ENCODE assay signal across 8 mouse cellular contexts in the genomic region with DNA sequence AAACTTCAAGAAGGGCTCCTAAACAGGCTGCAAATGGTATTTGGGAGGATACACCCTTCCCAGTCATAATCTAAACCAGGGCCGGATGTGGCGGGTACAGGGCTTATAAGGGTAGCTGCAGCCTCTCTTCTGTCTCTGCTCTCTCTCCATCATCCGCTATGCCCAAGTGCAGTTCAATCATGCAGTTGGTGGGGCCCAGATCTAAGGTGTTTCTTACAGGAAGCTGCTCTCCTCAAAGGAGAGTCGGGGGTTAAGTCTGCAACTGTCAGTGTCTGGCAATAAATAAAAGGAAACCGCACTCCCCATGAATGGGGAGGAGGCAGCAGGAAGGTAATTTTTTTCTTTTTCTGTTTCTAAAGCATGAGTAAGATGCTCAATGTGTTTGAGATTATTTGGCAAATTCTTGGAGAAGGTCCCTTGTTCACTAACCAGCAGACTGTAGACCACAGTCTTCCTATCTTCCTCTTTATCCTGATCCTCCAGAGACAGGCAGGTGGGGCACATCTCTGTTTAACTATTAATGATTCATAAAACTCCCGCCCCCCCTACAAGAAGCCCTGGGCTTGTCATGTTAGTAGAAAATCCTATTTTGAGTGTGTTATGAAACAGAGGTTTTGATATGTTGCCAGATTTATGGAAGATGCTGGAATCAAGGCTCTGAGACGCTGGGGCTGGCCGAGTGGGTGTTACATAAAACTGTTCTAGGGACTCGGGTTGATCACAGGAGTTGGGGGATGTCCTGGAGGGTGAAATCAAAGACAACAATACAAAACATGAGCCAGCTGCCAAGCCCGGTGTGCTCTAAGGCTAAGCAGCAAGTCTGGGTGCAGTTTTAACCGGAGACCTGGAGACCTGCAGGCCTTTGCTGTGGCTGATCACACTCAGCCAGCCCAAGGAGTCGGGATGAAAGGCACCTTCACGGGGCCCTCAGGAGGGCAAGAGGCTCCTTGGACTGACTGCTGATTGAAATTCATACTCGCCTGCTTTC.
DNase-seq lines count a peak whose midpoint lies in the region; ATAC-seq lines count a peak whose summit lies in the region.

No protein-coding gene starts in this region.

- no peaks in the 10 kb centered on the region for H3K36me3 ChIP-seq in liver, embryonic 11.5 days (ENCODE audit: control insufficient read depth, insufficient read depth, low read length)
- no peaks in the 10 kb centered on the region for H3K36me3 ChIP-seq in heart, embryonic 16.5 days (ENCODE audit: control insufficient read depth, insufficient read depth)
- H3K36me3 ChIP-seq in midbrain, embryonic 16.5 days (ENCODE audit: control insufficient read depth, insufficient read depth, low read length): no peaks in the 10 kb centered on the region

- DNase-seq in liver, embryonic 11.5 days (ENCODE audit: low spot score): no peak
- no peak for DNase-seq in liver
- peak; percentile 67 for DNase-seq in kidney, postnatal 14 days
- no peak for DNase-seq in embryo, embryonic 9.5 days (ENCODE audit: extremely low spot score)
- DNase-seq in cerebellum, postnatal 10 days: no peak

- H3K27me3 ChIP-seq in liver, embryonic 11.5 days (replicated peaks; ENCODE audit: control insufficient read depth, insufficient read depth, low read length): no peaks in the 10 kb centered on the region
- no peaks in the 10 kb centered on the region for H3K27me3 ChIP-seq in heart, embryonic 16.5 days (ENCODE audit: control insufficient read depth, insufficient read depth, low read length)
- H3K27me3 ChIP-seq in midbrain, embryonic 16.5 days (ENCODE audit: control insufficient read depth, insufficient read depth, low read depth, low read length): no peaks in the 10 kb centered on the region

- H3K9me3 ChIP-seq in liver, embryonic 11.5 days (ENCODE audit: control insufficient read depth, low read length): no peaks in the 10 kb centered on the region
- no peaks in the 10 kb centered on the region for H3K9me3 ChIP-seq in heart, embryonic 16.5 days (replicated peaks; ENCODE audit: control insufficient read depth, low read length)
- H3K9me3 ChIP-seq in midbrain, embryonic 16.5 days (replicated peaks; ENCODE audit: control insufficient read depth, low read length, poor library complexity, severe bottlenecking): no peaks in the 10 kb centered on the region

- peak overlapping the region; percentile 46; the same call in 1 of the 2 replicates for H3K27ac ChIP-seq in liver, embryonic 11.5 days (ENCODE audit: low read depth, low read length)
- H3K27ac ChIP-seq in brown adipose tissue, adult 24 weeks (replicated peaks; ENCODE audit: low read depth, low read length): peak overlapping the region; percentile 60
- H3K27ac ChIP-seq in heart, embryonic 16.5 days (ENCODE audit: low read length): peak overlapping the region; percentile 92
- H3K27ac ChIP-seq in midbrain, embryonic 16.5 days (ENCODE audit: low read length): peak overlapping the region; percentile 80

- 47% methylated on average over 14 of the region's 14 CpGs for WGBS in liver, embryonic 11.5 days
- 39% methylated on average over 14 of the region's 14 CpGs for WGBS in heart, embryonic 16.5 days
- 28% methylated on average over 14 of the region's 14 CpGs for WGBS in midbrain, embryonic 16.5 days

- peaks cover 66% of the 10 kb centered on the region for H3K4me1 ChIP-seq in liver, embryonic 11.5 days (replicated peaks; ENCODE audit: control insufficient read depth, insufficient read depth, low read length)
- H3K4me1 ChIP-seq in brown adipose tissue, adult 24 weeks (ENCODE audit: control insufficient read depth, insufficient read depth, insufficient read length, low read length): peaks cover 52% of the 10 kb centered on the region
- H3K4me1 ChIP-seq in heart, embryonic 16.5 days (ENCODE audit: control insufficient read depth, insufficient read depth, low read length): peaks cover 78% of the 10 kb centered on the region
- peaks cover 88% of the 10 kb centered on the region for H3K4me1 ChIP-seq in midbrain, embryonic 16.5 days (ENCODE audit: control insufficient read depth, insufficient read depth, low read length)

- H3K4me3 ChIP-seq in liver, embryonic 11.5 days (ENCODE audit: low read depth, low read length): no peak overlapping the region
- H3K4me3 ChIP-seq in brown adipose tissue, adult 24 weeks (ENCODE audit: insufficient read depth, low read depth, low read length): no peak overlapping the region
- no peak overlapping the region for H3K4me3 ChIP-seq in heart, embryonic 16.5 days (ENCODE audit: low read length)
- H3K4me3 ChIP-seq in midbrain, embryonic 16.5 days (ENCODE audit: low read depth, low read length): no peak overlapping the region

- no peak overlapping the region for H3K4me2 ChIP-seq in liver, embryonic 11.5 days
- H3K4me2 ChIP-seq in heart, embryonic 16.5 days (ENCODE audit: low read depth, low read length): 0 out of 2 replicates have a peak overlapping the region, but pooled peaks have one; percentile 21
- H3K4me2 ChIP-seq in midbrain, embryonic 16.5 days (ENCODE audit: low read length): no peak overlapping the region

- ATAC-seq in liver, embryonic 11.5 days (replicated peaks; ENCODE audit: low FRiP score): no peak
- ATAC-seq in heart, embryonic 16.5 days (replicated peaks; ENCODE audit: extremely low read depth, insufficient read depth, low FRiP score): no peak
- ATAC-seq in midbrain, embryonic 16.5 days: no peak

- no peak overlapping the region for H3K9ac ChIP-seq in liver, embryonic 11.5 days (ENCODE audit: low read depth, low read length)
- H3K9ac ChIP-seq in heart, embryonic 16.5 days (ENCODE audit: low read length): peak overlapping the region; percentile 65
- 0 out of 2 replicates have a peak overlapping the region, but pooled peaks have one; percentile 15 for H3K9ac ChIP-seq in midbrain, embryonic 16.5 days (ENCODE audit: low read depth, low read length)
